ENCODE assay signal across 21 mouse cellular contexts in genomic region chr8:64030672-64031385, GRCm38 (mm10).
DNase-seq lines count a peak whose midpoint lies in the region; ATAC-seq and TF ChIP-seq lines count a peak whose summit lies in the region.
"Had no signal": no experiment of that assay in that cellular context is flagged by ENCODE, and none has a peak within 500 bp of the region (broad histone marks: within the 10 kb centered on the region; RNA-seq: fewer than 3 reads in every experiment).

No protein-coding gene starts in this region.

- no peak for TF ChIP-seq POLR2A in heart, adult 2 months (IDR thresholded peaks at IDR 0.05; ENCODE audit: insufficient read depth, low read depth, low read length)

- 68% methylated on average over 4 of the region's 4 CpGs for WGBS in heart, adult 2 months
- 55% methylated on average over 4 of the region's 4 CpGs for WGBS in heart, embryonic 11.5 days (ENCODE audit: insufficient replicate concordance)
- 42% methylated on average over 4 of the region's 4 CpGs for WGBS in heart, embryonic 13.5 days
- WGBS in heart, embryonic 16.5 days, result 60% methylated on average over 4 of the region's 4 CpGs
- 82% methylated on average over 4 of the region's 4 CpGs for WGBS in intestine, embryonic 16.5 days
- WGBS in limb, embryonic 10.5 days, result 90% methylated on average over 4 of the region's 4 CpGs

- TF ChIP-seq CTCF in heart, adult 2 months (IDR thresholded peaks at IDR 0.05), result no peak

- H3K27ac ChIP-seq in heart, adult 2 months, result peak overlapping the region; percentile 32
- H3K27ac ChIP-seq in heart, embryonic 11.5 days (ENCODE audit: low read depth, low read length), result no peak overlapping the region
- peak overlapping the region; percentile 75 for H3K27ac ChIP-seq in heart, embryonic 13.5 days (replicated peaks)
- H3K27ac ChIP-seq in heart, embryonic 16.5 days (ENCODE audit: low read length), result peak overlapping the region; percentile 87
- H3K27ac ChIP-seq in intestine, embryonic 16.5 days (ENCODE audit: low read length), result no peak overlapping the region
- H3K27ac ChIP-seq in limb, embryonic 10.5 days, result no peak overlapping the region
- H3K27ac ChIP-seq: embryonic facial prominence, embryonic 15.5 days; forebrain, embryonic 10.5 days; hindbrain, embryonic 14.5 days; intestine, embryonic 15.5 days; kidney, embryonic 15.5 days had no signal

- peaks cover 2% of the 10 kb centered on the region; the same call in 1 of the 2 replicates for H3K36me3 ChIP-seq in heart, adult 2 months (ENCODE audit: control insufficient read depth, insufficient read depth, low read length)
- no peaks in the 10 kb centered on the region for H3K36me3 ChIP-seq in heart, embryonic 11.5 days (ENCODE audit: control insufficient read depth, insufficient read depth, low read length)
- H3K36me3 ChIP-seq in heart, embryonic 13.5 days, result no peaks in the 10 kb centered on the region
- H3K36me3 ChIP-seq in heart, embryonic 16.5 days (ENCODE audit: control insufficient read depth, insufficient read depth), result no peaks in the 10 kb centered on the region
- no peaks in the 10 kb centered on the region for H3K36me3 ChIP-seq in intestine, embryonic 16.5 days (ENCODE audit: control insufficient read depth, insufficient read depth, low read length)
- H3K36me3 ChIP-seq in limb, embryonic 10.5 days, result no peaks in the 10 kb centered on the region
- H3K36me3 ChIP-seq: embryonic facial prominence, embryonic 15.5 days; forebrain, embryonic 10.5 days; intestine, embryonic 15.5 days; kidney, embryonic 15.5 days had no signal

- intact Hi-C loops in heart, adult 2 months (cut with DNase I), result no loop called here

- no peaks in the 10 kb centered on the region for H3K9me3 ChIP-seq in heart, embryonic 11.5 days (replicated peaks; ENCODE audit: control insufficient read depth, low read length)
- H3K9me3 ChIP-seq in heart, embryonic 13.5 days, result 0 out of 2 replicates have a peak, but pooled peaks cover 3% of the 10 kb centered on the region
- no peaks in the 10 kb centered on the region for H3K9me3 ChIP-seq in heart, embryonic 16.5 days (replicated peaks; ENCODE audit: control insufficient read depth, low read length)
- H3K9me3 ChIP-seq in intestine, embryonic 16.5 days (ENCODE audit: control insufficient read depth, low read length), result no peaks in the 10 kb centered on the region
- H3K9me3 ChIP-seq in limb, embryonic 10.5 days (replicated peaks), result no peaks in the 10 kb centered on the region
- H3K9me3 ChIP-seq: embryonic facial prominence, embryonic 15.5 days; forebrain, embryonic 10.5 days; intestine, embryonic 15.5 days; kidney, embryonic 15.5 days had no signal

- no peaks in the 10 kb centered on the region for H3K4me1 ChIP-seq in heart, adult 2 months (ENCODE audit: control insufficient read depth, insufficient read depth, low read length)
- H3K4me1 ChIP-seq in heart, embryonic 11.5 days (ENCODE audit: control insufficient read depth, insufficient read depth, low read length), result no peaks in the 10 kb centered on the region
- H3K4me1 ChIP-seq in heart, embryonic 13.5 days, result 0 out of 2 replicates have a peak, but pooled peaks cover 4% of the 10 kb centered on the region
- H3K4me1 ChIP-seq in heart, embryonic 16.5 days (ENCODE audit: control insufficient read depth, insufficient read depth, low read length), result peaks cover 6% of the 10 kb centered on the region
- H3K4me1 ChIP-seq in intestine, embryonic 16.5 days (ENCODE audit: control insufficient read depth, insufficient read depth, low read length), result no peaks in the 10 kb centered on the region
- H3K4me1 ChIP-seq in limb, embryonic 10.5 days, result no peaks in the 10 kb centered on the region
- H3K4me1 ChIP-seq: embryonic facial prominence, embryonic 15.5 days; forebrain, embryonic 10.5 days; intestine, embryonic 15.5 days; kidney, embryonic 15.5 days had no signal

- TF ChIP-seq EP300 in heart, adult 2 months (IDR thresholded peaks at IDR 0.05; ENCODE audit: insufficient read depth, low read depth, low read length), result no peak

- no peak overlapping the region for H3K4me2 ChIP-seq in heart, embryonic 11.5 days
- H3K4me2 ChIP-seq in heart, embryonic 13.5 days, result peak overlapping the region; percentile 14; the same call in 1 of the 2 replicates
- H3K4me2 ChIP-seq in heart, embryonic 16.5 days (ENCODE audit: low read depth, low read length), result 0 out of 2 replicates have a peak overlapping the region, but pooled peaks have one; percentile 28
- H3K4me2 ChIP-seq in intestine, embryonic 16.5 days (ENCODE audit: low read depth, low read length), result no peak overlapping the region
- H3K4me2 ChIP-seq: embryonic facial prominence, embryonic 15.5 days; hindbrain, embryonic 14.5 days; intestine, embryonic 15.5 days; kidney, embryonic 15.5 days had no signal

- DNase-seq in heart, adult 2 months, result peak in 1 of 2 experiments; percentile 15
- DNase-seq in limb, embryonic 10.5 days (ENCODE audit: low spot score), result no peak
- DNase-seq in gastrocnemius, adult 18-20 months (ENCODE audit: low spot score), result no peak
- DNase-seq: adrenal gland, adult 2 months; adrenal gland, postnatal 25 days; cerebellum, adult 8-10 months; cerebellum, postnatal 14 days; embryo, embryonic 11 days; gastrocnemius, postnatal 10 days; kidney, adult 2 months had no signal

- no peaks in the 10 kb centered on the region for H3K79me2 ChIP-seq in heart, adult 2 months (replicated peaks; ENCODE audit: control insufficient read depth, insufficient read depth, low read length)

- H3K4me3 ChIP-seq in heart, adult 2 months, result no peak overlapping the region
- H3K4me3 ChIP-seq in heart, embryonic 11.5 days (ENCODE audit: low read depth, low read length), result no peak overlapping the region
- no peak overlapping the region for H3K4me3 ChIP-seq in heart, embryonic 13.5 days
- no peak overlapping the region for H3K4me3 ChIP-seq in heart, embryonic 16.5 days (ENCODE audit: low read length)
- H3K4me3 ChIP-seq in intestine, embryonic 16.5 days (ENCODE audit: low read length), result no peak overlapping the region
- no peak overlapping the region for H3K4me3 ChIP-seq in limb, embryonic 10.5 days
- H3K4me3 ChIP-seq: embryonic facial prominence, embryonic 15.5 days; erythroblast, embryonic 14.5 days; forebrain, embryonic 10.5 days; intestine, embryonic 15.5 days; kidney, embryonic 15.5 days had no signal

- no peaks in the 10 kb centered on the region for H3K27me3 ChIP-seq in heart, adult 2 months (ENCODE audit: control insufficient read depth, insufficient read depth, low read length)
- no peaks in the 10 kb centered on the region for H3K27me3 ChIP-seq in heart, embryonic 11.5 days (ENCODE audit: control insufficient read depth, insufficient read depth, low read length)
- no peaks in the 10 kb centered on the region for H3K27me3 ChIP-seq in heart, embryonic 13.5 days (replicated peaks)
- no peaks in the 10 kb centered on the region for H3K27me3 ChIP-seq in heart, embryonic 16.5 days (ENCODE audit: control insufficient read depth, insufficient read depth, low read length)
- no peaks in the 10 kb centered on the region for H3K27me3 ChIP-seq in intestine, embryonic 16.5 days (replicated peaks; ENCODE audit: control insufficient read depth, insufficient read depth, low read length)
- no peaks in the 10 kb centered on the region for H3K27me3 ChIP-seq in limb, embryonic 10.5 days (ENCODE audit: low read depth, poor library complexity, severe bottlenecking)
- H3K27me3 ChIP-seq: embryonic facial prominence, embryonic 15.5 days; intestine, embryonic 15.5 days; kidney, embryonic 15.5 days had no signal

- no peak; the same call in 1 of the 2 replicates for ATAC-seq in heart, embryonic 11.5 days (replicated peaks; ENCODE audit: insufficient number of reproducible peaks, low FRiP score, low TSS enrichment)
- ATAC-seq in heart, embryonic 13.5 days (ENCODE audit: extremely low read depth, insufficient number of reproducible peaks, low FRiP score, low TSS enrichment), result peak; percentile 46; the same call in 1 of the 2 replicates
- ATAC-seq in heart, embryonic 16.5 days (replicated peaks; ENCODE audit: extremely low read depth, insufficient read depth, low FRiP score), result peak; percentile 91
- no peak for ATAC-seq in intestine, embryonic 16.5 days
- ATAC-seq: forebrain, embryonic 14.5 days; intestine, embryonic 15.5 days had no signal

- H3K9ac ChIP-seq in heart, adult 2 months (ENCODE audit: low read depth, low read length), result no peak overlapping the region
- H3K9ac ChIP-seq in heart, embryonic 11.5 days (ENCODE audit: low read depth, low read length), result no peak overlapping the region
- H3K9ac ChIP-seq in heart, embryonic 13.5 days, result no peak overlapping the region
- no peak overlapping the region for H3K9ac ChIP-seq in heart, embryonic 16.5 days (ENCODE audit: low read length)
- H3K9ac ChIP-seq in intestine, embryonic 16.5 days (ENCODE audit: low read depth, low read length), result no peak overlapping the region
- H3K9ac ChIP-seq: embryonic facial prominence, embryonic 15.5 days; hindbrain, embryonic 14.5 days; intestine, embryonic 15.5 days; kidney, embryonic 15.5 days had no signal

Comparison
In these comparisons a context has a peak if more than half of its experiments do, and no peak if none do; other contexts are left out.
1. H3K27ac ChIP-seq: peak in heart, adult 2 months (single experiment), heart, embryonic 13.5 days (single experiment) and heart, embryonic 16.5 days (single experiment); none in heart, embryonic 11.5 days (single experiment), intestine, embryonic 16.5 days (single experiment) and limb, embryonic 10.5 days (single experiment).
2. ATAC-seq: peak in heart, embryonic 13.5 days (single experiment) and heart, embryonic 16.5 days (single experiment); none in heart, embryonic 11.5 days (single experiment) and intestine, embryonic 16.5 days (single experiment).
3. H3K4me2 ChIP-seq: peak in heart, embryonic 13.5 days (single experiment) and heart, embryonic 16.5 days (single experiment); none in heart, embryonic 11.5 days (single experiment) and intestine, embryonic 16.5 days (single experiment).